Mouse (Mus musculus): ENCODE data around the gene Slc35e1. TPM values are rescaled to one million over a fixed set of nuclear protein-coding genes. Genes with fewer than 3 reads are reported as not detected.

Gene Slc35e1
- total and polyA plus RNA-seq, 3 experiments = 30.4 to 31.7 TPM; not detected in 1

DNA sequence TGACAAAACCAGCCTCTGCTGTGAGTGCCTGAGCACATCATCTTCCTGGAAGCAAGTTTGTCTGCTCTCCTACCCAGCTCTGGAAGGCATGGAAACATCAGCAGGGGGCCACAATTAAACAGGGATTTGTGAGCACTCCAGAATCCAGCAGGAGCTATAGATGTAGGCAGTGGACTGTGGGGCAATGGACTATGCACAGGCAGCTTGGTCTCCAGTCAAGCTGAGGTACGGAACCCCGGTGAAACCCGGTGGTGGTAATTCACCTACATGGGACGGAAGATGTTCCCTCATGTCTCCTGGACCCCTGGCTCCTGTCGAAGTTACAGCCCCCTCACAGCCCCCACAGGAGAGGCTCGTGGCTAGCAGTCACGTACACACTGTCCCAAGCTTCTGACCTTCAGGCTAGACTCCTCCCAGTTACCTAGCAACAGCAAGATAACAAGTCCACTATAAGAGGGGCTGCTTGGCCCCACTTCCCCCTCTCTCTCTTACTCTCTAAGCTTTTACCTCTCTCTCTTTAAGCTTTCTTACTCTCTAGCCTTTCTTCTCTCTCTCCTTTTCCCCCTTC lies 25.1 kb upstream of the Slc35e1 start:
- no peaks in the 10 kb centered on the region for H3K27me3 ChIP-seq (ENCODE audit: control insufficient read depth in 1 of 2, insufficient read depth in 2 of 2, low read length in 2 of 2)
- peaks cover 0 to 3% of the 10 kb centered on the region in 2 experiments; a peak in 1 of 4 replicates for H3K4me1 ChIP-seq (ENCODE audit: control insufficient read depth in 1 of 2, insufficient read depth in 2 of 2, low read length in 2 of 2)
- no peak overlapping the region for H3K27ac ChIP-seq (ENCODE audit: control insufficient read depth, low read depth, low read length)

DNA sequence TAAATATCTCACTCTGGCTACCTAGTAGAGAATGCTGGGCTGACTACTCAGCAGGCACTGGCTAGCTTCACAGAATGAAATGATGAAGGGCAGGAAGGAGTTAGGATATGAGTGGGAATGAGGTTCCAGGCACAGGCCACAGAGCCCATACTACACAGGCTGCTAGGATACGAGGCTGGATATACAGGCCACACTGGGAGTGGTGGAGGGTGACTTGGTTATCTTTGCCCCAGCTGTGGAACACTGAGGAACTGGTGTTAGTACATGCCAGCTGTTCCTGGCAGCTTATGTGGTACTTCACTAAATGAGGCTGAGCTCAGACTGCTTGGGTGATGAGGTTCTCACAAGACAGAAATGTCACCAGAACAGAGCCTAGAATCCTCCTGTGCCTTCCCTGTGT lies 20.7 kb upstream of the Slc35e1 start:
- Histone ChIP-seq H3K9ac (ENCODE audit: control insufficient read depth, low read depth, low read length, poor library complexity, severe bottlenecking) (no peak overlapping the region), H3K9me3 (replicated peaks; ENCODE audit: insufficient read depth, low read length) (no peaks in the 10 kb centered on the region), H3K4me3 (ENCODE audit: control insufficient read depth in 1 of 2, insufficient read depth in 1 of 2, low read depth in 2 of 2, low read length in 2 of 2) (no peak overlapping the region), H3K27me3 (ENCODE audit: control insufficient read depth in 1 of 2, insufficient read depth in 2 of 2, low read length in 2 of 2) (no peaks in the 10 kb centered on the region), H3K36me3 (ENCODE audit: control insufficient read depth in 1 of 2, insufficient read depth in 2 of 2, low read length in 2 of 2) (peaks cover 0 to 4% of the 10 kb centered on the region in 2 experiments; a peak in 1 of 4 replicates), H3K27ac (ENCODE audit: control insufficient read depth, low read depth, low read length) (no peak overlapping the region), H3K79me2 (ENCODE audit: control insufficient read depth, insufficient read depth, low read length, poor library complexity) (peaks cover 39% of the 10 kb centered on the region), H3K4me1 (ENCODE audit: control insufficient read depth in 1 of 2, insufficient read depth in 2 of 2, low read length in 2 of 2) (peaks cover 0 to 4% of the 10 kb centered on the region in 2 experiments; a peak in 2 of 4 replicates)
- no peak for DNase-seq (ENCODE audit: low read depth, low spot score)
- TF ChIP-seq RCOR1 (IDR thresholded peaks at IDR 0.05; ENCODE audit: low read depth, low read length) (no peak), MEF2A (IDR thresholded peaks at IDR 0.05; ENCODE audit: extremely low read depth, insufficient replicate concordance, low read depth, low read length, poor library complexity, severe bottlenecking) (no peak), CHD1 (IDR thresholded peaks at IDR 0.05; ENCODE audit: low read depth, low read length) (no peak)

More for the DNA sequence above, 25.1 kb upstream of the Slc35e1 start:
- Histone ChIP-seq H3K79me2 (ENCODE audit: control insufficient read depth, insufficient read depth, low read length, poor library complexity) (peaks cover 32% of the 10 kb centered on the region), H3K9ac (ENCODE audit: control insufficient read depth, low read depth, low read length, poor library complexity, severe bottlenecking) (no peak overlapping the region), H3K36me3 (ENCODE audit: control insufficient read depth in 1 of 2, insufficient read depth in 2 of 2, low read length in 2 of 2) (peaks cover 4 to 8% of the 10 kb centered on the region in 2 experiments), H3K4me3 (ENCODE audit: control insufficient read depth in 1 of 2, insufficient read depth in 1 of 2, low read depth in 2 of 2, low read length in 2 of 2) (no peak overlapping the region), H3K9me3 (replicated peaks; ENCODE audit: insufficient read depth, low read length) (no peaks in the 10 kb centered on the region)
- TF ChIP-seq TCF12 (IDR thresholded peaks at IDR 0.05; ENCODE audit: low read depth, low read length) (no peak), MYB (IDR thresholded peaks at IDR 0.05; ENCODE audit: low read depth, low read length) (no peak), HCFC1 (IDR thresholded peaks at IDR 0.05; ENCODE audit: low read depth, low read length) (no peak), MAX (IDR thresholded peaks at IDR 0.05; ENCODE audit: low read length) (no peak), MXI1 (IDR thresholded peaks at IDR 0.05; ENCODE audit: low read depth, low read length) (no peak), ETS1 (IDR thresholded peaks at IDR 0.05; ENCODE audit: low read depth, low read length) (no peak), TBP (IDR thresholded peaks at IDR 0.05; ENCODE audit: low read depth, low read length) (no peak)
- no peak for DNase-seq (ENCODE audit: low read depth, low spot score)

DNA sequence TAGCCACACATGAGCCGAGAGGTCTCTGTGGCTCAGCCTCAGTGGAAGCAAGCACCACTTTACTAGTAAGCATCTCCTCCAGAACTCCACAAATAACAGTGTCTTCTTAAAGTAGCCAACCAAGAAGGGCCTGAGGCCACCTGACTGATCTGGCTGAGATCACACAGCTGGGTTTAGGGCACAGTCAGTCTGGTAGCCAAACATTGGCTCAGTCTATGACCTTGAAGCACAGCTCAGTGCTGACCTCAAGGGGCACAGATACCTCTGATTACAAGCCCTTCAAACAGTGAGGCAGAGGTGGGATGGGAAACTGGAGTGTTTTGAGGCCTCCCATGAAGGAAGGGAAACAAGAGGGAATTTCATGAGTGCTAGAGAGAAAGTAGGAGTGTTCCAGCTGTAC lies 20.2 kb upstream of the Slc35e1 start:
- Histone ChIP-seq H3K36me3 (ENCODE audit: control insufficient read depth in 1 of 2, insufficient read depth in 2 of 2, low read length in 2 of 2) (peaks cover 0 to 4% of the 10 kb centered on the region in 2 experiments; a peak in 1 of 4 replicates), H3K4me1 (ENCODE audit: control insufficient read depth in 1 of 2, insufficient read depth in 2 of 2, low read length in 2 of 2) (peaks cover 0 to 4% of the 10 kb centered on the region in 2 experiments; a peak in 2 of 4 replicates), H3K79me2 (ENCODE audit: control insufficient read depth, insufficient read depth, low read length, poor library complexity) (peaks cover 45% of the 10 kb centered on the region), H3K27ac (ENCODE audit: control insufficient read depth, low read depth, low read length) (no peak overlapping the region), H3K9me3 (replicated peaks; ENCODE audit: insufficient read depth, low read length) (no peaks in the 10 kb centered on the region), H3K9ac (ENCODE audit: control insufficient read depth, low read depth, low read length, poor library complexity, severe bottlenecking) (no peak overlapping the region), H3K4me3 (ENCODE audit: control insufficient read depth in 1 of 2, insufficient read depth in 1 of 2, low read depth in 2 of 2, low read length in 2 of 2) (no peak overlapping the region), H3K27me3 (ENCODE audit: control insufficient read depth in 1 of 2, insufficient read depth in 2 of 2, low read length in 2 of 2) (no peaks in the 10 kb centered on the region)
- TF ChIP-seq GABPA (IDR thresholded peaks at IDR 0.05; ENCODE audit: low read depth, low read length) (no peak), MAX (IDR thresholded peaks at IDR 0.05; ENCODE audit: low read length) (no peak), KAT2A (conservative IDR thresholded peaks at IDR 0.05; ENCODE audit: low read depth, low read length) (no peak), TAL1 (IDR thresholded peaks at IDR 0.05; ENCODE audit: low read length) (no peak), UBTF (IDR thresholded peaks at IDR 0.05; ENCODE audit: borderline replicate concordance, insufficient read depth, low read depth, low read length) (no peak), TBP (IDR thresholded peaks at IDR 0.05; ENCODE audit: low read depth, low read length) (no peak), TCF12 (IDR thresholded peaks at IDR 0.05; ENCODE audit: low read depth, low read length) (no peak), MYB (IDR thresholded peaks at IDR 0.05; ENCODE audit: low read depth, low read length) (no peak), BHLHE40 (IDR thresholded peaks at IDR 0.05; ENCODE audit: borderline replicate concordance, low read depth, low read length) (no peak), MEF2A (IDR thresholded peaks at IDR 0.05; ENCODE audit: extremely low read depth, insufficient replicate concordance, low read depth, low read length, poor library complexity, severe bottlenecking) (no peak), MXI1 (IDR thresholded peaks at IDR 0.05; ENCODE audit: low read depth, low read length) (no peak), E2F4 (IDR thresholded peaks at IDR 0.05; ENCODE audit: borderline replicate concordance, low read depth, low read length) (no peak), EP300 (IDR thresholded peaks at IDR 0.05; ENCODE audit: low read depth in 1 of 2, low read length in 2 of 2) (no peak), SIN3A (IDR thresholded peaks at IDR 0.05; ENCODE audit: low read length) (no peak), JUND (IDR thresholded peaks at IDR 0.05; ENCODE audit: low read depth, low read length) (no peak), MAFK (IDR thresholded peaks at IDR 0.05; ENCODE audit: borderline replicate concordance, low read depth, low read length) (no peak), NRF1 (IDR thresholded peaks at IDR 0.05; ENCODE audit: insufficient read depth, low read depth, low read length, poor library complexity, severe bottlenecking) (no peak)
- DNase-seq (ENCODE audit: low read depth, low spot score) = no peak

All from MEL (cell line).